Mouse (Mus musculus): ENCODE results near the gene Ovca2. TPM values are rescaled to one million over a fixed set of nuclear protein-coding genes. Genes with fewer than 3 reads are reported as not detected.

The Ovca2 gene
- polyA plus RNA-seq, 1 experiment from 2014 or later = 8.7 TPM

DNA sequence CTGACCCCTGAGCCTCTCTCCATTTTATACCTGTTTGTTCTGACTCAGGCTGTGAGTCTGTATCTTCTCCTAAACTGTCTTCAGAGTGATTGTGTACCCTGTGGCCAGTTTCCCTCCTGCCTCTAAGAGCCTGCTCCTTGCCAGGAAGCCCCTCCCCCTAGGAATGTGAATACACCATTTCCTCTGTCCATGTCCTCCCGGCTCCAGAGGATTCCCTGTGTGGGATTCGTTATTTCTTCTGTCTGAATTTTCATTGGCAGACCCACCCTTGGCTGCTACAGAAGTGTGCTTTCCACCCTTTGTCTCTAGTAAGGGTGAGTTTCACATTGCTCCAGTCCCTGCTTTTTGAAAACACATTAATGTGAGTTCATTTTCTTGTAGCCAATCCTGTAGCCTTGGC, 44.7 kb downstream of the Ovca2 start:
- no peak for ATAC-seq (ENCODE audit: low read depth)
- H3K4me1 ChIP-seq (ENCODE audit: control insufficient read depth, low read depth, low read length) = peaks cover 15% of the 10 kb centered on the region
- H3K4me3 ChIP-seq (ENCODE audit: low read depth, low read length) = no peak overlapping the region
- no peaks in the 10 kb centered on the region for H3K9me3 ChIP-seq (replicated peaks; ENCODE audit: control insufficient read depth, low read length)
- no peak overlapping the region for H3K4me2 ChIP-seq (ENCODE audit: low read depth, low read length)
- no peak overlapping the region for H3K27ac ChIP-seq (ENCODE audit: low read length)
- H3K9ac ChIP-seq (ENCODE audit: low read depth, low read length) = no peak overlapping the region
- no peaks in the 10 kb centered on the region for H3K27me3 ChIP-seq (ENCODE audit: control insufficient read depth, insufficient read depth, low read depth, low read length)
- WGBS (ENCODE audit: insufficient replicate concordance) = 48% methylated on average over 2 of the region's 2 CpGs
- no peaks in the 10 kb centered on the region for H3K36me3 ChIP-seq (ENCODE audit: control insufficient read depth, insufficient read depth)

DNA sequence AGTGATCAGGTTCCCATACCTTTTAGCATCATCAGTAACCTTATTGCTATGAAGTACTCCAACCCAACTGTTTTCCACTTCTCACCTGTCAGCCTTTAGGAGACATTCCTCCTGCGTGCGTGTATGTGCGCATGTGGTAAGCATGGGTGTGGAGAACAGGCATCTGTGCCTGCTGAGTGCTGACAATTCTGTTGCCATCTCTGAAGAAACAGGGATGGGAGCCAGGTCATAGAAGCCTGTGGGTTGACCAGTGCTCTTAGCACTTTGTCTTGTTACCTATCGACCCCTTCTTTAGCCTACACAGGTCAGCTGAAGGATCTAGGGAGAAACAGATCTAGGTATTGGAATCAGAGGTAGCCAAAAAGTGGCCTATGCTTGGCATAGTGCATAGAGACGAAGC, 45.2 kb downstream of the Ovca2 start:
- Histone ChIP-seq H3K27ac (ENCODE audit: low read length) (no peak overlapping the region), H3K4me3 (ENCODE audit: low read depth, low read length) (no peak overlapping the region), H3K9ac (ENCODE audit: low read depth, low read length) (no peak overlapping the region), H3K4me2 (ENCODE audit: low read depth, low read length) (no peak overlapping the region), H3K9me3 (replicated peaks; ENCODE audit: control insufficient read depth, low read length) (no peaks in the 10 kb centered on the region), H3K27me3 (ENCODE audit: control insufficient read depth, insufficient read depth, low read depth, low read length) (no peaks in the 10 kb centered on the region), H3K4me1 (ENCODE audit: control insufficient read depth, low read depth, low read length) (peaks cover 13% of the 10 kb centered on the region), H3K36me3 (ENCODE audit: control insufficient read depth, insufficient read depth) (no peaks in the 10 kb centered on the region)
- ATAC-seq (ENCODE audit: low read depth) = no peak
- WGBS (ENCODE audit: insufficient replicate concordance) = 81% methylated on average over 5 of the region's 5 CpGs

DNA sequence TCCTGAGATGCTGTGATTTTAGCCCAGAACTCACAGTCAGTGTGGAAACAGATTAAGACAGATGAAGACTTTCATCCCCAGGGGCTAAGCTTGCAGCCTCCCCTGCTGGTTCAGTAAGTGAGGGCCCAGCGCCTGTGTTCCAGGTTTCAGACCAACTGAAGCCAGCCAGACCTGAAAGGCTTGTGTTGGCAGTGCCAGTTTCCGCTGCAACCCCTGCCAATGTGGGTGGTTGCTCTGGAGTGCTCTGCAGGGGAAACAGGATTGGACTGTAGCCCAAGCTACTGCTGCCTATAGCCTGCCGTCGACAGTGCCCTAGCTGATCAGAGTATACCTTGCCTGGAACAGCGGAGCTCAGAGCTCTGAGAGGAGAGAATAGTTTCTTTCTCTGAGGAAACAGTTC, 46.4 kb downstream of the Ovca2 start:
- ATAC-seq (ENCODE audit: low read depth) = no peak
- H3K9me3 ChIP-seq (replicated peaks; ENCODE audit: control insufficient read depth, low read length) = no peaks in the 10 kb centered on the region
- H3K9ac ChIP-seq (ENCODE audit: low read depth, low read length) = no peak overlapping the region
- no peaks in the 10 kb centered on the region for H3K27me3 ChIP-seq (ENCODE audit: control insufficient read depth, insufficient read depth, low read depth, low read length)
- peaks cover 8% of the 10 kb centered on the region for H3K4me1 ChIP-seq (ENCODE audit: control insufficient read depth, low read depth, low read length)
- H3K36me3 ChIP-seq (ENCODE audit: control insufficient read depth, insufficient read depth) = no peaks in the 10 kb centered on the region
- no peak overlapping the region for H3K27ac ChIP-seq (ENCODE audit: low read length)
- 91% methylated on average over 5 of the region's 5 CpGs for WGBS (ENCODE audit: insufficient replicate concordance)
- no peak overlapping the region for H3K4me2 ChIP-seq (ENCODE audit: low read depth, low read length)
- H3K4me3 ChIP-seq (ENCODE audit: low read depth, low read length) = no peak overlapping the region

DNA sequence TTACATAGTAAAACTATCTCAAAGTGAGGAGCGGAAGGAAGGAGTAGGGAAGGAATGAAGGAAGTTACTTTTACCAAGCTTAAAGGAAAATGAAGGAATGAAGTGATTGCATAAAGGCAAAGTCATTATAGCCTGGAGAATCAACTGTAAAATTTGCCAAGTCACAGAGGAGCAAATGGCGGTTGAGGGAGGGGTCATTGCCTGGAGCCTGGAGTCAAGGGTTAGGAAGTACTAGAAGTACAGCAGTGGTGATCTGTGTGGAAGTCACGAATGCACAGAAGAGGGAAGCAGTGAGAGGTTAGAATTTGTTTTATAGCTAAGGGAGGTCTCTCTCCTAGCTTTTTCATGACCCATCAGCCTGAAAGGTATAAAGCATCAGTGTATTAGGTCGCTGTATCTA, 47.3 kb downstream of the Ovca2 start:
- WGBS (ENCODE audit: insufficient replicate concordance) = 55% methylated on average over 4 of the region's 4 CpGs
- no peaks in the 10 kb centered on the region for H3K27me3 ChIP-seq (ENCODE audit: control insufficient read depth, insufficient read depth, low read depth, low read length)
- H3K4me3 ChIP-seq (ENCODE audit: low read depth, low read length) = no peak overlapping the region
- no peak overlapping the region for H3K4me2 ChIP-seq (ENCODE audit: low read depth, low read length)
- no peaks in the 10 kb centered on the region for H3K36me3 ChIP-seq (ENCODE audit: control insufficient read depth, insufficient read depth)
- ATAC-seq (ENCODE audit: low read depth) = no peak
- no peak overlapping the region for H3K27ac ChIP-seq (ENCODE audit: low read length)
- H3K4me1 ChIP-seq (ENCODE audit: control insufficient read depth, low read depth, low read length) = no peaks in the 10 kb centered on the region
- H3K9ac ChIP-seq (ENCODE audit: low read depth, low read length) = no peak overlapping the region
- H3K9me3 ChIP-seq (replicated peaks; ENCODE audit: control insufficient read depth, low read length) = no peaks in the 10 kb centered on the region

DNA sequence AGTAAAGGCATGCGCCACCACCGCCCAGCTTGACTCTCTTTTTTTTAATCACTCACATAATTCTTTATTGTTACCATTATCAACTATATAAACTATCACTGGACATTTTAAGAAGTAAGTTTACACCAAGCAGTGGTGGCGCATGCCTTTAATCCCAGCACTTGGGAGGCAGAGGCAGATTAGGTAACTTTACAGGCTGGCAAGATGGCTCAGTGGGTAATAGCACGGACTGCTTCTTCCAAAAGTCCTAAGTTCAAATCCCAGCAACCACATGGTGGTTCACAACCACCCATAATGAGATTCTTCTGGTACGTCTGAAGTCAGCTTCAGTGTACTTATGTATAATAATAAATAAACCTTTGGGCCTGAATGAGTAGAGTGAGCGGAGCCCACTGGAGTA, 49.2 kb downstream of the Ovca2 start:
- ATAC-seq (ENCODE audit: low read depth) = no peak
- H3K4me3 ChIP-seq (ENCODE audit: low read depth, low read length) = no peak overlapping the region

DNA sequence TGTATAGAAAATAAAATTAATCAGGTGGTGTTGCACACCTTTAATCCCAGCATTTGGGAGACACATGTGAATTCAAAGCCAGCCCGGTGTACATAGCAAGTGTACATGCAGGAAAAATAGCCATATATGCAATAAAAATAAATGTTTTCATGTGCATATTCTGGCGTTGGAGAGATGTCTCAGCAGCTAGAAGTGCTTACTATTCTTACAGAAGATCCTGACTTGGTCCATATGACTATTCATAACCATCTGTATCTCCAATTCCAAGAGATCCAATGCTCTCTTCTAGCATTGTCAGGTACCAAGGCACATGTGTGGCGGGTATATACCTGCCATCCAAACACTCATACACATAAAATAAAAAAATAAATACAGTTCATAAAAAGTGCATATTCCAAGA, 52.3 kb downstream of the Ovca2 start:
- Histone ChIP-seq H3K4me2 (ENCODE audit: low read depth, low read length) (no peak overlapping the region), H3K36me3 (ENCODE audit: control insufficient read depth, insufficient read depth) (no peaks in the 10 kb centered on the region), H3K27me3 (ENCODE audit: control insufficient read depth, insufficient read depth, low read depth, low read length) (no peaks in the 10 kb centered on the region), H3K9ac (ENCODE audit: low read depth, low read length) (no peak overlapping the region), H3K4me3 (ENCODE audit: low read depth, low read length) (no peak overlapping the region), H3K27ac (ENCODE audit: low read length) (no peak overlapping the region), H3K9me3 (replicated peaks; ENCODE audit: control insufficient read depth, low read length) (no peaks in the 10 kb centered on the region), H3K4me1 (ENCODE audit: control insufficient read depth, low read depth, low read length) (no peaks in the 10 kb centered on the region)
- no peak for ATAC-seq (ENCODE audit: low read depth)
- 83% methylated on average over 3 of the region's 3 CpGs for WGBS (ENCODE audit: insufficient replicate concordance)

More for the DNA sequence above, 49.2 kb downstream of the Ovca2 start:
- Histone ChIP-seq H3K36me3 (ENCODE audit: control insufficient read depth, insufficient read depth) (no peaks in the 10 kb centered on the region), H3K27me3 (ENCODE audit: control insufficient read depth, insufficient read depth, low read depth, low read length) (no peaks in the 10 kb centered on the region), H3K9me3 (replicated peaks; ENCODE audit: control insufficient read depth, low read length) (no peaks in the 10 kb centered on the region), H3K4me2 (ENCODE audit: low read depth, low read length) (no peak overlapping the region), H3K27ac (ENCODE audit: low read length) (no peak overlapping the region), H3K4me1 (ENCODE audit: control insufficient read depth, low read depth, low read length) (no peaks in the 10 kb centered on the region), H3K9ac (ENCODE audit: low read depth, low read length) (no peak overlapping the region)
- 84% methylated on average over 6 of the region's 6 CpGs for WGBS (ENCODE audit: insufficient replicate concordance)

MicroRNA genes within 50 kb of the gene (microRNA counts, 519-probe panel; counts per million panel counts)
- microRNA mmu-miR-132 = 2,160 counts per million, percentile 35 among the panel's probes with 10 or more counts
- 60.7 counts per million for microRNA mmu-miR-212

Small RNA genes within 50 kb of the gene (microRNA-seq; reads per million reads assigned to microRNA genes)
- 129 reads per million, percentile 55 among the genes with 10 or more reads in this experiment for gene Mir132
- 15.5 reads per million, percentile 33 among the genes with 10 or more reads in this experiment for gene Mir212

Other genes with a start within 250 kb of the Ovca2 start
- gene Hic1, start 9.3 kb downstream of the Ovca2 start, polyA plus RNA-seq (2015; fragmentation: Nextera tagmentation; extraction: Ambion mirVana) = 0.44 and 1.0 TPM in 2 replicates
- 9.1 and 10.6 TPM in 2 replicates for gene Dph1, start 12.4 kb upstream of the Ovca2 start, polyA plus RNA-seq (2015; fragmentation: Nextera tagmentation; extraction: Ambion mirVana)
- gene Rtn4rl1, start 14.9 kb upstream of the Ovca2 start, polyA plus RNA-seq (2015; fragmentation: Nextera tagmentation; extraction: Ambion mirVana) = 0.44 and 0.48 TPM in 2 replicates
- gene Rpa1, start 169.5 kb upstream of the Ovca2 start, polyA plus RNA-seq (2015; fragmentation: Nextera tagmentation; extraction: Ambion mirVana) = 78.6 and 82.2 TPM in 2 replicates
- 4.0 and 4.6 TPM in 2 replicates for gene Smyd4, start 169.6 kb upstream of the Ovca2 start, polyA plus RNA-seq (2015; fragmentation: Nextera tagmentation; extraction: Ambion mirVana)
- 363 and 402 TPM in 2 replicates for gene Serpinf1, start 243.9 kb upstream of the Ovca2 start, polyA plus RNA-seq (2015; fragmentation: Nextera tagmentation; extraction: Ambion mirVana)